ENCODE assay signal across 18 mouse cellular contexts in the genomic region with DNA sequence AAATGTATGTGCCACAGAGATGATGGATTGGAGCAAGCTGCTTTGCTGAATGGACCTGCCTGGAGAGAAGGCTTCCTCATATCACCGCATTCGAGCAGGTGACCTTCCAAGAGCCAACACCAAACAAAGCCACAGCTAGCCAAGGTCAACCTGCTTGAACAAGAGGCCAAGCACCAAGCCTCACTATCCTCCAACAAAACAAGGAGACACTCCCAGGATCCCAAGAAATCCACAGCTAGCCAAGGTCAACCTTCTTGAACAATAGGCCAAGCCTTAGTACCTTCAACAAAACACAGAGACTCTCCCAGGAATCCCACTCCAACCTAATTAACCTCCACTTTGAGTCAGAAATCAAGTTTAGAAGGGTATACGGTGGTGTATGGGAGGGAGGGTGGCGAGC.
"Had no signal": no experiment of that assay in that cellular context is flagged by ENCODE, and none has a peak within 500 bp of the region (broad histone marks: within the 10 kb centered on the region; RNA-seq: fewer than 3 reads in every experiment).

No protein-coding gene starts in this region.

- H3K36me3 ChIP-seq: kidney, embryonic 15.5 days; midbrain, embryonic 12.5 days; midbrain, embryonic 15.5 days; stomach, embryonic 15.5 days had no signal

- H3K9me3 ChIP-seq: kidney, embryonic 15.5 days; midbrain, embryonic 12.5 days; midbrain, embryonic 15.5 days; neural tube, embryonic 12.5 days; neural tube, embryonic 15.5 days; stomach, embryonic 15.5 days had no signal

- H3K4me3 ChIP-seq: kidney, embryonic 15.5 days; left cerebral cortex, adult 2 months; midbrain, embryonic 12.5 days; midbrain, embryonic 15.5 days; neural tube, embryonic 12.5 days; neural tube, embryonic 15.5 days; stomach, embryonic 15.5 days had no signal

- H3K9ac ChIP-seq: kidney, embryonic 15.5 days; liver, embryonic 14.5 days; liver, postnatal 0 days; lung, embryonic 14.5 days; midbrain, embryonic 12.5 days; midbrain, embryonic 15.5 days; neural tube, embryonic 12.5 days; neural tube, embryonic 15.5 days; stomach, embryonic 15.5 days had no signal

- H3K27ac ChIP-seq: kidney, embryonic 15.5 days; left cerebral cortex, adult 2 months; liver, embryonic 14.5 days; macrophage; midbrain, embryonic 12.5 days; midbrain, embryonic 15.5 days; neural tube, embryonic 12.5 days; neural tube, embryonic 15.5 days; stomach, embryonic 15.5 days had no signal

- H3K4me1 ChIP-seq: midbrain, embryonic 12.5 days; neural tube, embryonic 12.5 days; stomach, embryonic 15.5 days had no signal

- H3K27me3 ChIP-seq: kidney, embryonic 15.5 days; midbrain, embryonic 12.5 days; midbrain, embryonic 15.5 days; neural tube, embryonic 12.5 days; neural tube, embryonic 15.5 days; stomach, embryonic 15.5 days had no signal

- DNase-seq: kidney, postnatal 10 days; kidney, postnatal 36 days; layer of hippocampus, postnatal 36 days; liver, postnatal 0 days; lung, embryonic 14.5 days; right cerebral cortex, adult 18-20 months; right cerebral cortex, postnatal 14 days; right cerebral cortex, postnatal 4 days; thymus, postnatal 25 days had no signal
